Mouse (Mus musculus) liver, adult 2 months (tissue): ENCODE measurements at regions not wholly inside any gene's neighbourhood (a gene's known extent, or its start where the extent isn't known, plus 50 kb on each side); places are given as distances from the start of the nearest gene placed in this dataset.

ENCODE experiments used
- CTCF ChIP-seq: fragments of 200-500 bp; IDR thresholded peaks from 2 replicates; pipeline ENCODE4 v1.5.1; 2011; ENCODE audit warnings: low read depth, low read length, control low read depth
- POLR2A ChIP-seq: fragments of 200-500 bp; IDR thresholded peaks from 2 replicates; pipeline ENCODE4 v1.6.1; 2011; ENCODE audit warnings: low read length, control low read depth; ENCODE audit not compliant: insufficient read depth; ENCODE audit errors: extremely low read depth

- TF ChIP-seq CTCF (no peak), POLR2A (no peak)
These were observed 312.3 kb upstream of the Jarid2 start for GRCm38 (mm10) chr13:44416986-44417385.
